Mouse (Mus musculus) forelimb bud, embryonic 11.5 days (tissue): ENCODE measurements around the gene Slc16a10.

Experiments used
- DNase-seq: peaks from one replicate; pipeline ENCODE4 v3.0.0-alpha.2; 2012; ENCODE audit warnings: low read depth, low spot score

The Slc16a10 gene

GRCm38 (mm10) chr10:40141864-40142523 lies at the start of gene Slc16a10:
Slc16a10 (minus strand) TSS chr10:40142258.
- DNase-seq = peak; percentile 93

- DNase-seq = peak; percentile 64
Measured at GRCm38 (mm10) chr10:40191338-40191979, 49.4 kb upstream of the Slc16a10 start.

GRCm38 (mm10) chr10:40190871-40191270 lies 48.8 kb upstream of the Slc16a10 start:
- DNase-seq = no peak

GRCm38 (mm10) chr10:40189689-40190088 lies 47.6 kb upstream of the Slc16a10 start:
- no peak for DNase-seq

- no peak for DNase-seq
Measured at GRCm38 (mm10) chr10:40188831-40189230, 46.8 kb upstream of the Slc16a10 start.

- DNase-seq = no peak
Measured at GRCm38 (mm10) chr10:40185956-40186355, 43.9 kb upstream of the Slc16a10 start.

GRCm38 (mm10) chr10:40180011-40180410 lies 38.0 kb upstream of the Slc16a10 start:
- DNase-seq = no peak

GRCm38 (mm10) chr10:40179142-40179541 lies 37.1 kb upstream of the Slc16a10 start:
- DNase-seq = no peak

GRCm38 (mm10) chr10:40177323-40177962 lies 35.4 kb upstream of the Slc16a10 start:
- DNase-seq = no peak

- DNase-seq = no peak
Measured at GRCm38 (mm10) chr10:40172136-40172535, 30.1 kb upstream of the Slc16a10 start.

- no peak for DNase-seq
Measured at GRCm38 (mm10) chr10:40171211-40171610, 29.2 kb upstream of the Slc16a10 start.

GRCm38 (mm10) chr10:40170141-40170558 lies 28.1 kb upstream of the Slc16a10 start:
- no peak for DNase-seq

GRCm38 (mm10) chr10:40169566-40169965 lies 27.5 kb upstream of the Slc16a10 start:
- no peak for DNase-seq

- DNase-seq = no peak
Measured at GRCm38 (mm10) chr10:40169088-40169487, 27.0 kb upstream of the Slc16a10 start.

GRCm38 (mm10) chr10:40164421-40165386 lies 22.6 kb upstream of the Slc16a10 start:
- no peak for DNase-seq

GRCm38 (mm10) chr10:40163914-40164313 lies 21.9 kb upstream of the Slc16a10 start:
- DNase-seq = no peak

- no peak for DNase-seq
Measured at GRCm38 (mm10) chr10:40163338-40163737, 21.3 kb upstream of the Slc16a10 start.

- DNase-seq = no peak
Measured at GRCm38 (mm10) chr10:40161701-40162255, 19.7 kb upstream of the Slc16a10 start.

- no peak for DNase-seq
Measured at GRCm38 (mm10) chr10:40161236-40161635, 19.2 kb upstream of the Slc16a10 start.

- no peak for DNase-seq
Measured at GRCm38 (mm10) chr10:40152550-40152857, 10.4 kb upstream of the Slc16a10 start.

- DNase-seq = peak; percentile 58
Measured at GRCm38 (mm10) chr10:40151852-40152549, 9.9 kb upstream of the Slc16a10 start.
